Mouse (Mus musculus) thymus, postnatal 36 days (tissue): ENCODE results near the gene Etnppl.

Experiments
- DNase-seq, 2 experiments: peaks; one replicate each; pipeline ENCODE4 v3.0.0; 2022; ENCODE audit warnings: mixed read lengths in 2 of 2

Gene Etnppl

DNA sequence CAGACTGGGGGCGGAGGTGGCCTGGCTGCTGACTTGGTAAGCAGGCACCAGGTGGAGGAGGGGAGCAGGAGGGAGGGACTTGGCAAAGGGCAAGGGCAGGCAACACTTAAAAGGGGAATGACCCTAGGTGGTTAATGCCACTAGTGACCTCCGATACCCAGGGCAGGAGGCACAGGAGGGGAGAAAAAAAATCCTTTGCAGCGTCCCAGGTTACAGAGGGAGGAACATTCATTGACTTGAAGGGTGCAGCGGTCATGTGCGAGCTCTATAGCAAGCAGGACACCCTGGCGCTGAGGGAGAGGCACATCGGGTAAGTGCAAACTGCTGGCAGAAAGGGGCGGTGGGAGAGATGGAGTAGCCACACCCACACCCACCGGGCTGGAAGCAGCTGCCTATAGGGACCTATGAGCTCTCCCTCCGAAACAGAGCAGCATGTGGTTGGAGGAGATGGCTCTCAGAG is at the start of gene Etnppl:
TSS of gene Etnppl (plus strand) at position 10 of the 460 bp plus-strand sequence.
- no peak for DNase-seq

DNA sequence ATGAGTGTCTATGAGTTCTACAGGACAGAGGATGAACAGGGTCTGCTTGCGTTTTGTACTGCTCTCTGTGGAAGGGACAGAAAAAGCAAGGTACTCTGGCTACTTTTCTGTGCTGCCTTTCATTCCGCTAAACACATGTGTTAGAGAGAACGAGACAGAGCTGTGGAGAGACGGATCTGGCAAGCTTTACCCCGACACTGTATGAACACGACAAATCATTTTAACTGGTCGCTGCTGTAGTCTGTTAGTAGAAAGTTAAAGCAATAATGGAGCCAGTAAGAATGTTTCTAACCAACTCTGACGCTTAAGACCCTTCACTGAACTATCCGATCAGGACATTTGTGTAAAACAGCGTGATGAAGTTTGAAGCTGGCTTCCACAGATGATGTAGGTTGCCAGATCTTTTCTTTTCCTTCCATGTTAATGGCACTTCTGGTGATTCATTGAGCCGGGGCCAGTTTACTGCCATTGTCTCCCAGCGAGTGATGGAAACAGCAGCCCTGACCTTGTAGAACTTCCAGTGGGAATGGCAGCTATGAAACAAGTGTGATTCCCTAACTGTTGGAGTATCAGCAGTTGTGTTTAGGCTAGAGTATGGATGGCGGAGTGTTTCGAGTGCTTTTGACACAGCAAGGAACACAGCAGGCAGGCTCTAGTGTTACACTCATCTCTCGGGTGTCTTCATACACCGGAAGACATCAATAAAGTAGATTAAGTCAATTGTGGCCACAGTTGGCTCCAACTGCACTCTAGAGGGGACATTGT is 48.7 kb upstream of the Etnppl start:
- DNase-seq = no peak

DNA sequence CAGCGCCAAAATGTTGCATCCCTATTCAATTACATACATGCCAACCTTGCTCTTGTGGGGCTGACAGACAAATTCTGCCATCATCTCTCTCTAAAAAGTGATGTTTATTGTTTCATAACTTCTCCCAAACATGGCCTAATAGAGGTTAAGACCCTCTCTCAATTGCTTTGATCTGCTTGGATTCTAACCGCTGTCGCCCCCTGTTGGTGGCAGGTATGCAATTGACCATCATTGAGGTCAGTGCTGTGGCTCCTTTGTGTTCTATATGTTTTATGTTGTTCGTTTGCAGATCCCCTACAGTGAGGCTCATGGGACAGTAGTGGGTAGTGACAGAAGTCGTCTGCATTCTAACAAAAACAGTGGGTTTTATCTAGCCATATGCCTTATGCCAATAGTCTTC is 44.0 kb upstream of the Etnppl start:
- DNase-seq = no peak

DNA sequence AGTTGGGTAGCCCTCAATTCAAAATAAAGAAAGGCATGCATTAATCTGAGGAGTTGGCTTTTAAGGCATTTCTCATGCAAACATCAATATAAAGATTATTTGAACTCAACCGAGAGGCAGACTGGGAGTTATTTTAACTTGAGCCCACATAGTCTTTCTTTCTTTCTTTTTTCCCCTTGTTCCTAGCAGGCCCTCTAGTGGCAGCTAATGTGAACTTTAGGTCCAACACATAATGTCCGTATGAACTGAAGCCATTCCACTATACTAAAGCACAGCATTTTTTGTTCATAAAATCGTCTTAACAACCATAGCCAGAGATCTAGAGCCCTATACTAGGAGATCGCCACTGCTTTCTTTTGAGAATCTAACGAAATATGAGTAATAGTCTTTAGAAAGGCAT is 42.6 kb upstream of the Etnppl start:
- no peak for DNase-seq

DNA sequence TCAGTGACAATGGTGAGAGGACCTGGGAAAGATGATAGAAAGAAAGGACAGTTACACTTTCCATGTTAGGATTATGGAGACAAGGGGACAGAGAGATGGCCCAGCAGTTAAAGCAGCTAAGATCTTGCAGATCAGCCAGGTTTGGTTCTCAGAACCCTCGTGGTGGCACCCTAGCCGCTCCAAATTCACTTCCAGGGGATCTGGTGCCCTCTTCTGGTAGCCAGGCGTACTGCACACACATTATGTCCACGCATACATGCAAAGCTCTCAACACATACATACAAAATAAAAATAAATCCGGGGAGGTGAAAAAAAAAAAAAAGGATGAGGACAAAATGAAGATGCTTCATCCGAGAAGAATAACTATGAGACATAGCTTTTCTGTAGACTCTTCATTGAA is 40.6 kb upstream of the Etnppl start:
- DNase-seq = peak; percentile 8 to 10

DNA sequence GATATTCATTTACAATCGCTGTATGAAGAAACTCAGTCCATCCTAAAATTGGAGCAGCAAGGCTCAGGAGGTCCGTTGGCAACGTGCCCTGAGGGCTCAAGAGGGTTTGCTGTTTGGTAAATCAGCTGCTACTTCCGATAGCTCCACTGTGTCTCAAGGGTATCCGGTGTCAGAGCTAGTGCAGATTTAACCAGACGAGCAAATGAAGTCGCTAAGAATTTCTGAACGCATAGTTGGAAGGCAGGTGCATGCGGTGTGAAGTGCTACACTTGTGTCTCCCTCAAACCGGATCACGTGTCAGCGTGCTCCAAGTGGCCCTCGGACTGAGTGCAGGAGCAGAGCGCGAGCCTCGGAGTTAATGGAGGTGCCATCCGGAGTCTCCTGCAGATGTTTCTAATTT is 37.7 kb upstream of the Etnppl start:
- no peak for DNase-seq

DNA sequence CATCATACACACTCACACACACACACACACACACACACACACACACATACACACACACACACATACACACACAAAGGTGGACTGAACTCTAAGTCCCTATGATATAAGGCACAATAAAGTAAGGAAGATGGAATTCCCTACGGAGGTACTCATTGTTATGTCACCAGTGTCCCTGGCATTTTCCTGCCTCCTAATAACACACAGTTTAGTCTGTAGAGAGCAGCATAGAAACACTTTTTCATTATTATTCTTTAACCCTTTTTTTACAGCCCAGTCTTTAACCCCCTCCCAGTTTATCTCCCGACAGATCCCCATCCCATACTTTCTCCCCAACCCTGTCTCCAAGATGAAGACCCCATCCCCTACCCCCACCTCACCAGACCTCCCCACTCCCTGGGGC is 35.7 kb upstream of the Etnppl start:
- DNase-seq = no peak

DNA sequence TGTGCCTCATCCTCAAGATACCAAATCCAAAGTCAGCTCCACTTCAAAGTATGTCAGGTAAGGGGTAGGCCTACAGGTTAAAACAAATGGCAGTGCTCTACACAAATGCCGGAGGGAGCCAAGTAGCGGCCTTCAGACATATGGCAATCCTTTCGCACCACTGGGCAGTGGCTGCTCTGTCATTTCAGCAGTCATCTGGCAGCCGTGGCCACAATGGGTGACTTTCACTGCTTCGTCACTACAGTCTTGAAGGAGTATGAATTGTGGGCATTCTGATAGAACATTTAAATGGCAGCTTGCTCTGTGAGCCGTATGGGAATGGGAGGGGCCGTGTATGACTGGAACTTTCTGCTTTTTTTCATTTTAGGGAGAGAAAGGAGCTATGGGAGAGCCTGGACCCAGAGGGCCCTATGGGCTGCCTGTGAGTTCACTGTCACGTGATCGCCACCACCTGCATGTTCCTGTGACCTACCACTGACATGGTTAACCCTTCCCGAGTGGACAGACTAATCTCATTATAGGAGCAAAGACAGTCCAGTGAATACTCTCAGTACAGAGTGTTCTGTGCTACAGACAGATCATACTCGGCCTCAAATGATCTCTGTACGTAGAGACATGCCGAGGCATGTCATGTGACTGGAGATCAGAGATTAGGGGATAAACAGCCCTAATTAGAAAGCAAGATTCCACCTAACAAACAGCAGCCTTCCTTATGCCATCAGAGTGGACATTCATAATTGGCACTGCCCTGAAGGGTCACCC is 34.2 kb upstream of the Etnppl start:
- DNase-seq = no peak

DNA sequence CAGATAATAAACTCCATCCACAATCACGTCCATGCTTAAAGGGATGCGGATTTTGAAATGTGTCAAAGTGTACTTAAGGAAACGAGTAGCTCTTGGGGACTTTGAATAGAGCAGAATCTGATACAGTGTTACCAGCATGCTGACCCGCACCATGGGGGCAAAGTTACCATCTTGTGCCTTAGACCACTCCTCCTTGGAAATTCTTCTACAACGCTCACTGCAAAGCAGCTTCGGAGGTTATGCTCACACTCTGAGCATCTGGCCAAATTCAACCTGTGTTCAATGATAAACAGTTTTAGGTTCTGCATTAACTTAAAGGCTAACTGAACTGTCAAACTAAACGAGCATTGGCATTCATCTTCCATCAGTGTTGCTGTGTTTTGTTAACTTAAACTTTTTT is 33.2 kb upstream of the Etnppl start:
- DNase-seq = no peak

DNA sequence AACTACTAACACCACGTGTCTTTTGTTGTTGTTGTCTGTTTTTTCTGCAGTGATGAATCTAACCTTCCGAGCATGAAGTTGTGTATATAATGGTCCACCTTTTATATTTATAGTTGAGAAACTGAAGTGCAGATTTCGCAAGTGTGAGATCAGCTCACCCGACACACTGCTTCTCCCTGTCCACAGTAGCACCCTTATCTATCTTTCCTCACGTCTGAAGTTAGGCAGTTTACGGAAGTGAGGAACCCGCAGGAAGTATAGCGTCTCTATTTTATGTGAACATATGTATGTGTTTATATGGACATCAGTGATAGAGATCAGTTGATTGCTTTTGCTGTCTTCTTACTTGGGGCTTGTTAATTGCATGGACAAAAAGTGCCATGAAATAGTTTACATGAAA is 22.2 kb upstream of the Etnppl start:
- DNase-seq = no peak

DNA sequence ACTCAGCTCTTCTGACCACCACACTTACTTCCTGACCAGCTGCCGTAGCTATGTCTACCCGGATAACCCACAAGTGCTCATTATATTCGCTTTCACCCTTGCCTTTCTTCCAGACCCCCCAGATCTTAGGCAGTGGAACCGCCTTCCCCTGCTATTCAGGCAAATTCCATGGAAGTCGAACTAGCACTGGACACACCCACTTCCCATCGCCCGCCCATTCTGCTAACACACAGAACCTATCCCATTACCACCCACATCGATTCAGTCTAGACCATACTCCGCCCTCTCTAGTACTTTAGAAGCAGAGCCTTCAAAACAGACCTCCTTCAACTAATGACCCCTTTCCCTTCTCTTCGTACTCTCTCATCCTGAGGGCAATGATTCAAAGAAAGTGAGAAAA is 15.8 kb upstream of the Etnppl start:
- no peak for DNase-seq

DNA sequence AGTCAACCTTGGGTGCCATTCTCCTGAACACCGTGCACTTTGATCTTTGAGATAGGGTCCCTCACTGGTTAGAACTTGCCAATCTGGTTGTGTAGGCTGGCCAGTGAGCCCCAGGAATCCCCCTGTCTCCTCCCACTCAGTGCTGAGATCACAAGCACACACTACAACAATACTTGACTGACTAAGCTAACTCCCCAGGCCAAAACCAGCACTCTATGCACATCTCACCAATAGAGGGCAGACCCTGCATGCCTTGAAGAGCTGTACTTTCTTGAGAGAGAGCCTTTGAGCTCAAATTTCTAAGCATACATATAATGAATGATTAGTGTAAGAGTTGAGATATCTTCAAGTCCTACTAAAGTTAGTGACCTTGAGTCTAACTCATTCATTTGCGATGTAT is 9.3 kb upstream of the Etnppl start:
- DNase-seq = no peak

DNA sequence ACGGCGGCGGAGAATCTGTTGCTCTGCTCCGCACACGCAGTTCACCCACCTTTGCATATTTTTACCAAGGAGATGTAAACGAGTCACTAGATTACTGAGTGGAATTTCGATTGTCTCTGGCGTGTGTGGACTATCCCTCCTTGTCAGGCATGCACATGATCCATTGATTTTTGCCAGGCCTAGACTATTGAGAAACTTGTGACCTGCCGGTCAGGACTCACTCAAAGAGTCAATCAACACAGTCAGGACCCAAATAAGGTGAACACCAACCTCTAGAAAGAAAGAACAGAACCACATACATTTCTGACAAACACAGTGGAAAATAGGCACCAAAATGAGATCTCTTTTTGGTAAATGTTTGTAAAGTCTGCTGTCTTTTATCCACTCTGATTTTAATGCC is 2.8 kb upstream of the Etnppl start:
- no peak for DNase-seq

DNA sequence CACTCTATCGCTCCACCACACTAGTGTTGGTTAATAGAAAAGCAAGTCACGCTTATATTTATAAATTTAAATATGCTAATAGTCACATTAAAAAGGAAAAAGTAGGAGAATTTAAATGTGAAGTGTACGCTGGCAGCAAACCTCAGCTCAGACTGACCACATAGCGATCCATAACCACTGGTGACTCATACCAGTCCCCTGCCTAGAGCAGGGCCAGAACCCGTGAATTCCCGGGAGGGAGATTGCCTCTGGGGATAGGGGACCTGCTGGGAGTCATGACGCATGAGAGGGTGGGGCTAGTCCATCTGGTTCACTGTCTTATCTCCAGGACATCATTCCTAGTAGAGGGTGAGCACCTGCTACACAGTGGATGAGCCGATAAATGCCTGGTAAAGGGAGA is 1.6 kb upstream of the Etnppl start:
- no peak for DNase-seq

DNA sequence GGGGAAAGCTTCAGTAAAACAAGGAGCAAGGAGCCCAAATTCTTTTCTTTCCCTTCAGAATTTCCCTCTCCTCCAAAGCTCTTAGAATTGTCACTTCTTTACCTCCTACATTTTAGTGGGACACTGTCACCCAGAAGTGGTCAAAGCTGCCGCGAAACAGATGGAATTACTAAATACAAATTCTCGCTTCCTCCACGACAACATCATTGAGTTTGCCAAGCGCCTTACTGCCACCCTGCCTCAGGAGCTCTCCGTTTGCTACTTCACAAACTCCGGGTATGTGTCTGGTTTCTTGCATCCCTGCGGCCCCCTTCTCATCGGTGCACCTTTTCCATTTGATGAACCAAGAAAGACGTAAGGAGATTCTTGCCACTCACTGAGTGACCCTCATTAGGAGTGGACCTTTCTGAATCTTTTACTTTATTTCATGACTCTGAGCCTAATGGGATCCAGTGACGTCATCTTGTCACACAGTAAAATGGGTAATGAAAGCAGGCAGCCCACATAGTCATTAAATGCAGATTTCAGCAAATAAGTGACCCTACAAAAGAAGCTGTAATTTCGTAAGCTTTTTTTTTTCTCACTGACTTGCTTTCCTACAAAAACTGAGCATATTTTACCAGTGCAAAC is 3.4 kb downstream of the Etnppl start:
- no peak for DNase-seq

DNA sequence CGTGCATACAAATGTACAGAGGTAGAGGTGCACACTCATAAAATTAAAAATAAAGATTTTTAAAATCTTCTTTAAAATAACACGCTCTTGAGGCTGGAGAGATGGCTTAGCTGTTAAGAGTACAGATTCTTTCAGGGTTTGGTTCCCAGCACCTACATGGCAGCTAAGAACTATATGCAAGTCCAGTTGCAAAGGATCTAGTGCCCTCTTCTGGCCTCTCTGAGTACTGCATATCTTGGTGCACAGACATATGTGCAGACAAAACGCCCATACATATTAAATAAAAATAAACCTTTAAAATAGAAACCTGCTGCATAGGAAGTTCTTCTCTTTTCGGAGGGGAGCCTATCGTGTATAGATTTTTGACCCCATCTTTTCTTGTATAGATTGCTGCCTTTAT is 11.1 kb downstream of the Etnppl start:
- peak in 1 of 2 experiments; percentile 5 for DNase-seq

DNA sequence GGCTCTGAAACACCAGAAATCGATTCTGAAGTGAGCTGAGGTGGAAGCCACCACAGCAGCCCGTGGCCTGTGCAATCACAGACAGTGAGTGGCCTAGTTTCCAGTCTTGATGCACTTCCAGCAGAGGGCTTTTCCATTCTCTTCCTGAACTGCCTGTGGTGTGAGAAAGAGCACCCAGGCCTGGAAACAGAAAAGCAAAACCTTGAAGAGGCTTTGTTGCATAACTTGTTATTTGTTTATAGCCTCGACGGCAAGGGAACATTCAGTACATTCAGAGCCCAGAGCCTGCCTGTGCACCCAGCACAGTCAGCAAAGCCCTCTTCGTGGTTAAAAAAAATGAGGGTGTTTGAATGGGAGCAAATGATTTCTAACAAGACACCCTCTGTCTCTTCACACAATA is 16.6 kb downstream of the Etnppl start:
- DNase-seq = no peak

DNA sequence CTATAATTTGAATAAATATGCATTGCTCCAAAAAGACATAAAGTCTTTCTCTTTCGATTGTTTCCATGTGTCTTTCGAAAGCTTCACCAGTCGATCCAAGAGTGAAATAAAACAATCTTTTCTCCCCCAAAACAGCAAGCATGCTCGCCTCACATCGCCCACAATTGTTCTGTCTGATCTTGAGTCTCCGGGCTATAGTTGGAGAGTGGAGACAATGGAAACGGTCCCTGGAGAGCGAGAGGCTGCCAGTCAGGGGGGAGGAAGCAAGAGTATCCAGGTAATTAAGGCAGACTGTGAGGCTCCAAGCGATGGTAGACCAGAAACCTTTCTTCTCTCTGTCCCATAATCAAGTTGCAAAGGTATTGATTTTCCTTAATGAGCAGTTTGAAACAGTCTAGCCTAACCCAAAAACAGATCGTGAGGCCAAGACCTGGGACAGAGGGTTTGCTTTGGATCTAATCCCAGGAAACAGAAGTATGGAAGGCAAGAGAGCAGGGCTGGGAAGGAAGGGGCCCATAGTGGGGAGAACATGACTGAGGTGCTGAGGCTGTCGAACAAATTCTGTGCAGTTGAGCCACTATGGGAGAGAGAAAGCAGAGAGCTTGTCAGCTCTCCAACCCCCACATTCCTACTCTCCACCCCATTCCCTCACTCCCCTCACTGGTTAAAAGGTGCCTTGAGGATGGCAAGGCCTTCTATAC is 29.0 kb downstream of the Etnppl start:
- no peak for DNase-seq

DNA sequence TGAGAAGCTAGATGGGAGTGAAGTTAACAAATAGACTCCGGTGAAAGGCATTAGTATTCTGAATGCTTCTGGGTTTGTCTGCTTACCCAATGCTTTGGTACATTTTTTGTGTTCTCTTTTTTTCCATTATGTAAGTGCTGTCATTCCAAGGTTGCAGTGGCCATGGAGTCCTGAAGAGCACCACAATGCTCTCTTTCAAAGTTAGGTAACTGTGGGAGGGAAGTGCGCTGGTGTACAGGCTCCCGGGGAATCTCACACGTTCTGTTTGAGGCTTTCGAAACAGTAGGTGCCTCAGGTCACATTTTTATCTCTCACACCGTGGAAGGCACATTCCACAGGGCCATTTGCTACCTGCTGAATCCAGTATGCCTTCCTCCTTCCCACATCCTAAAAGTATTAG is 32.3 kb downstream of the Etnppl start:
- no peak for DNase-seq

DNA sequence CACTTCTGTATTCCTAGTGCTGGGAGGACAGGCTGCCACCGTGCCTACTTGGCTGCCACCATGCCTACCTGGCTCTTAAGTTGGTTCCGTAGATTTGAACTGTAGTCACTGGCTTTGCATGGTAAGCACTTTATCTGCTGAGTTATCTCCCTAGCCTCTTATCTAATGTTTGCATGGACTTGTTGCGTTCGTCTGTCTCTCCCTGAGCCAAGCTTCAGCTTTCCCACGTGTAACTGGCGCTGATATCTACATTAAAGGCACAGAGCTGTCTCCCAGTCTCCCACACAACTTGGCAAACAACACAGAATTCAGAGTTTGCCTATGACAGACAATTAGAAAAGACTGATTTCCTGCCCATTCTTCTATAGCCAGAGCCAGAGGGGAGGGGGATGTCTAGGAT is 43.4 kb downstream of the Etnppl start:
- DNase-seq = no peak

DNA sequence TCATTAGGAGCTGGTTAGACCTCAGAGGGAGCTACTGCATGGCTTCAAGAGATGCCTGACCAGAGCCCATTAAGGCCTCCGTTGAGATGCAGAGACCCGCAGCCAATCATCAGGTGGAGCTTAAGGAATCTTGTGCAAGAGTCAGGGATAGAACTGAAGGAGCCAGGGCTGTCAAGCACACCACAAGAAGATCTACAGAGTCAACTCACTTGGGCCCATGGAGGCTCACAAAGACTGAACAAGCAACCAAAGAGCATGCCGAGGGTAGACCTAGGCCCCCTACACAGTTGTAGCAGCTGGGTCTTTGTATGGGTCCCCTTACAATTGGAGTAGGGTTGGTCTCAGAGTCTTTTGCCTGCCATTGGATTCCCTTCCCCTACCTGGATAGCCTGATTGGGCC is 45.2 kb downstream of the Etnppl start:
- no peak for DNase-seq

DNA sequence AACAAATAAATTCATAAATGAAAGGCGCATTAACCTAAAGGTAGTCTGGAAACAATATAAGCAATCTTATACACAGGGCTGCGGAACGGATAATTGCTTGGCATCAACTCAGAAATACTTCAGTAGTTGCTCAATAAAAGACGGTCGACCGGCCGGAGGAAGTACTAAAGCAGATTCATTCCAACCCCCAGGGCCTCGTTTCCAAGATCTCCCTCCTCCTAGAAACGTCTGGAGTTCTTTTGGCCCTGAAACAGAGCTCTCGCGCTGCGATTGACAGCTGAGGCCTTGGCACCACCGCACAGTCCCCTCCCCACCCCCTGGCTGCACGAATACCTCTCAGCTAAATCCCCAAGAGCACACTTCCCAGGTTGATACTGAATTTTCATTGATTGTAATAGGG is 54.0 kb downstream of the Etnppl start:
- DNase-seq = no peak
